ENCODE assay signal across 8 mouse cellular contexts in genomic region chr3:25143555-25144311, GRCm38 (mm10). TPM values are rescaled to one million over a fixed set of nuclear protein-coding genes. Genes with fewer than 3 reads are reported as not detected.
DNase-seq lines count a peak whose midpoint lies in the region; ATAC-seq lines count a peak whose summit lies in the region.

Gene Naaladl2 (minus strand): TSS chr3:25144261.

- peak within 1 kb of the TSS; percentile 95 for H3K27ac ChIP-seq in embryonic facial prominence, embryonic 14.5 days (replicated peaks; ENCODE audit: low read depth, low read length)
- H3K27ac ChIP-seq in heart, embryonic 11.5 days (ENCODE audit: low read depth, low read length), result no peak within 1 kb of the TSS; the same call in 1 of the 2 replicates
- H3K27ac ChIP-seq in kidney, embryonic 16.5 days (ENCODE audit: low read length), result peak within 1 kb of the TSS; percentile 2
- peak within 1 kb of the TSS; percentile 82 for H3K27ac ChIP-seq in neural tube, embryonic 11.5 days (ENCODE audit: low read depth, low read length)

- H3K36me3 ChIP-seq in erythroblast, embryonic 14.5 days (ENCODE audit: control insufficient read depth), result no peaks in the 10 kb centered on the region
- H3K36me3 ChIP-seq in embryonic facial prominence, embryonic 14.5 days (ENCODE audit: control insufficient read depth, insufficient read depth, low read length), result no peaks in the 10 kb centered on the region
- no peaks in the 10 kb centered on the region for H3K36me3 ChIP-seq in heart, embryonic 11.5 days (ENCODE audit: control insufficient read depth, insufficient read depth, low read length)
- H3K36me3 ChIP-seq in kidney, embryonic 16.5 days (ENCODE audit: insufficient read depth, low read length), result no peaks in the 10 kb centered on the region
- no peaks in the 10 kb centered on the region for H3K36me3 ChIP-seq in neural tube, embryonic 11.5 days (ENCODE audit: control insufficient read depth, insufficient read depth, low read length)

- peaks cover 6% of the 10 kb centered on the region; the same call in 1 of the 2 replicates for H3K9me3 ChIP-seq in erythroblast, embryonic 14.5 days (ENCODE audit: control insufficient read depth, low read length)
- no peaks in the 10 kb centered on the region for H3K9me3 ChIP-seq in embryonic facial prominence, embryonic 14.5 days (ENCODE audit: control insufficient read depth, low read length)
- H3K9me3 ChIP-seq in heart, embryonic 11.5 days (replicated peaks; ENCODE audit: control insufficient read depth, low read length), result no peaks in the 10 kb centered on the region
- H3K9me3 ChIP-seq in kidney, embryonic 16.5 days (ENCODE audit: low read length), result no peaks in the 10 kb centered on the region
- no peaks in the 10 kb centered on the region for H3K9me3 ChIP-seq in neural tube, embryonic 11.5 days (ENCODE audit: control insufficient read depth, low read length)

- H3K4me1 ChIP-seq in erythroblast, embryonic 14.5 days (ENCODE audit: control insufficient read depth), result no peaks in the 10 kb centered on the region
- peaks cover 9% of the 10 kb centered on the region; the same call in 1 of the 2 replicates for H3K4me1 ChIP-seq in embryonic facial prominence, embryonic 14.5 days (ENCODE audit: control insufficient read depth, insufficient read depth, low read length)
- H3K4me1 ChIP-seq in heart, embryonic 11.5 days (ENCODE audit: control insufficient read depth, insufficient read depth, low read length), result no peaks in the 10 kb centered on the region
- 0 out of 2 replicates have a peak, but pooled peaks cover 3% of the 10 kb centered on the region for H3K4me1 ChIP-seq in kidney, embryonic 16.5 days (ENCODE audit: insufficient read depth, low read length)
- 0 out of 2 replicates have a peak, but pooled peaks cover 4% of the 10 kb centered on the region for H3K4me1 ChIP-seq in neural tube, embryonic 11.5 days (ENCODE audit: control insufficient read depth, insufficient read depth, low read length)

- WGBS in embryonic facial prominence, embryonic 14.5 days, result 0% methylated on average over 39 of the region's 93 CpGs
- WGBS in heart, embryonic 11.5 days (ENCODE audit: insufficient replicate concordance), result under 1% methylated on average over 80 of the region's 93 CpGs
- under 1% methylated on average over 66 of the region's 93 CpGs for WGBS in kidney, embryonic 16.5 days
- under 1% methylated on average over 78 of the region's 93 CpGs for WGBS in neural tube, embryonic 11.5 days

- DNase-seq in embryonic facial prominence, embryonic 14.5 days (ENCODE audit: low spot score), result peak; percentile 78
- peak; percentile 12 for DNase-seq in liver
- DNase-seq in neural tube, embryonic 11.5 days (ENCODE audit: low spot score), result peak; percentile 84
- peak; percentile 48 for DNase-seq in urinary bladder, postnatal 25 days (ENCODE audit: low spot score)

- peak within 1 kb of the TSS; percentile 89 for H3K9ac ChIP-seq in embryonic facial prominence, embryonic 14.5 days (ENCODE audit: low read depth, low read length)
- peak within 1 kb of the TSS; percentile 81 for H3K9ac ChIP-seq in heart, embryonic 11.5 days (ENCODE audit: low read depth, low read length)
- H3K9ac ChIP-seq in kidney, embryonic 16.5 days (replicated peaks; ENCODE audit: low read length), result peak within 1 kb of the TSS; percentile 81
- H3K9ac ChIP-seq in neural tube, embryonic 11.5 days (ENCODE audit: low read length), result peak within 1 kb of the TSS; percentile 80

- H3K4me3 ChIP-seq in erythroblast, embryonic 14.5 days (replicated peaks), result peak within 1 kb of the TSS; percentile 30
- peak within 1 kb of the TSS; percentile 70 for H3K4me3 ChIP-seq in embryonic facial prominence, embryonic 14.5 days (ENCODE audit: low read depth, low read length)
- H3K4me3 ChIP-seq in heart, embryonic 11.5 days (ENCODE audit: low read depth, low read length), result peak within 1 kb of the TSS; percentile 71
- peak within 1 kb of the TSS; percentile 70 for H3K4me3 ChIP-seq in kidney, embryonic 16.5 days (ENCODE audit: low read length)
- peak within 1 kb of the TSS; percentile 57 for H3K4me3 ChIP-seq in neural tube, embryonic 11.5 days (ENCODE audit: low read depth, low read length)

- H3K4me2 ChIP-seq in embryonic facial prominence, embryonic 14.5 days (ENCODE audit: low read depth, low read length), result peak within 1 kb of the TSS; percentile 76
- H3K4me2 ChIP-seq in heart, embryonic 11.5 days, result peak within 1 kb of the TSS; percentile 69
- H3K4me2 ChIP-seq in kidney, embryonic 16.5 days (replicated peaks; ENCODE audit: low read depth, low read length), result peak within 1 kb of the TSS; percentile 52
- peak within 1 kb of the TSS; percentile 35 for H3K4me2 ChIP-seq in neural tube, embryonic 11.5 days (ENCODE audit: low read depth)

- peaks cover 29% of the 10 kb centered on the region for H3K27me3 ChIP-seq in erythroblast, embryonic 14.5 days (ENCODE audit: control insufficient read depth)
- H3K27me3 ChIP-seq in embryonic facial prominence, embryonic 14.5 days (replicated peaks; ENCODE audit: control insufficient read depth, insufficient read depth, low read length), result no peaks in the 10 kb centered on the region
- H3K27me3 ChIP-seq in heart, embryonic 11.5 days (ENCODE audit: control insufficient read depth, insufficient read depth, low read length), result no peaks in the 10 kb centered on the region
- H3K27me3 ChIP-seq in kidney, embryonic 16.5 days (ENCODE audit: insufficient read depth, low read length), result no peaks in the 10 kb centered on the region; the same call in 1 of the 2 replicates
- H3K27me3 ChIP-seq in neural tube, embryonic 11.5 days (ENCODE audit: control insufficient read depth, insufficient read depth, low read length), result no peaks in the 10 kb centered on the region

- no peak for ATAC-seq in erythroblast, adult 5-6 weeks (replicated peaks; ENCODE audit: low FRiP score, poor library complexity, severe bottlenecking)
- ATAC-seq in embryonic facial prominence, embryonic 14.5 days (ENCODE audit: low read depth), result peak; percentile 93
- ATAC-seq in heart, embryonic 11.5 days (replicated peaks; ENCODE audit: insufficient number of reproducible peaks, low FRiP score, low TSS enrichment), result peak; percentile 80; the same call in 1 of the 2 replicates
- ATAC-seq in kidney, embryonic 16.5 days (ENCODE audit: low FRiP score, low TSS enrichment), result peak; percentile 97
- peak; percentile 93 for ATAC-seq in neural tube, embryonic 11.5 days (ENCODE audit: insufficient read depth, low FRiP score, low TSS enrichment)

RNA-seq across cellular contexts. Expression of gene Naaladl2, which starts in this region (rescaled TPM):
- not detected in 2 replicates for polyA plus RNA-seq in erythroblast, embryonic 14.5 days (2012)
- not detected in 2 replicates for total RNA-seq in erythroblast, adult 5-6 weeks (2015; ENCODE audit: low replicate concordance)
- total RNA-seq in erythroblast, adult 5-6 weeks (2017; ENCODE audit: low replicate concordance), result 0.14 TPM in 1 of 2 replicates, not detected in the other
- polyA plus RNA-seq in embryonic facial prominence, embryonic 14.5 days (2014; fragmentation: Nextera tagmentation; extraction: Ambion mirVana), result 2.5 and 3.3 TPM in 2 replicates
- polyA plus RNA-seq in heart, embryonic 11.5 days (2014; fragmentation: Nextera tagmentation; extraction: Ambion mirVana), result 2.4 and 3.6 TPM in 2 replicates
- 3.3 and 3.9 TPM in 2 replicates for polyA plus RNA-seq in kidney, embryonic 16.5 days (2015; fragmentation: Nextera tagmentation; extraction: Ambion mirVana)
- polyA plus RNA-seq in neural tube, embryonic 11.5 days (2014; fragmentation: Nextera tagmentation; extraction: Ambion mirVana), result 0.48 and 1.0 TPM in 2 replicates

Comparison
In these comparisons a context has a peak if more than half of its experiments do, and no peak if none do; other contexts are left out.
1. DNase-seq: peak in every context shown above with its lines; median percentile 84 in neural tube, embryonic 11.5 days; 78 in embryonic facial prominence, embryonic 14.5 days; 48 in urinary bladder, postnatal 25 days; 12 in liver.